Mouse (Mus musculus) testis, adult 2 months (tissue): ENCODE measurements around the gene Gm20388.

ENCODE experiments used
- CTCF ChIP-seq: fragments of 200-500 bp; IDR thresholded peaks from 2 replicates; pipeline ENCODE4 v1.5.1; 2012; ENCODE audit warnings: low read depth, mild to moderate bottlenecking, inconsistent platforms, low read length, moderate library complexity; ENCODE audit not compliant: control insufficient read depth, insufficient read depth, insufficient replicate concordance
- POLR2A ChIP-seq: fragments of 200-500 bp; IDR thresholded peaks from 2 replicates; pipeline ENCODE4 v1.6.1; 2012; ENCODE audit warnings: low read depth, mild to moderate bottlenecking, inconsistent platforms, low read length, moderate library complexity; ENCODE audit not compliant: control insufficient read depth

DNA sequence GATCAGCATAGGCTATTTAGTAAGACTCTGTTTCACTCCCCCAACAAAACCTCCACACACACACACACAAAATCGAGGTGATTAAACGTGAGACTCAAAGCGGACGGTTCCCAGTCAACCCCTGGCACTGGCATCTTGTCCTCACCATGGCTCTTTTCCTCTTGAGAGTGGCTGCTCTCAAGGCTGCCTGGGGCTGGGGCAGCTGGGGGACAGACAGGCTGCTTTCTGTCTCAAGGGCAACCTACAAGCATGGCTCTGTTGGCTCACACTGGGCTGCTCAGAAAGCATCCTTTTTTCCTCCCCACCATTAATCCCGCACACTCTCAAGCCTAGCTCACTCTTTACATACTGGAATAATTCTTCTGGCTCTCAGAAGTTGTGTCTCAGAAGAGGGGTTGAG is 108.7 kb downstream of the Gm20388 start:
- TF ChIP-seq CTCF (no peak), POLR2A (no peak)
